Mouse (Mus musculus) ovary, adult 18-20 months (tissue): ENCODE data around the gene Rmnd1.

Source experiments
- DNase-seq: peaks from one replicate; pipeline ENCODE4 v3.0.0; 2022; ENCODE audit warnings: low spot score, mixed read lengths

Rmnd1 gene

GRCm38 (mm10) chr10:4391076-4391475, 41.1 kb downstream of the Rmnd1 start:
- no peak for DNase-seq

- no peak for DNase-seq
These were observed 41.6 kb downstream of the Rmnd1 start for GRCm38 (mm10) chr10:4390550-4390949.

DNA sequence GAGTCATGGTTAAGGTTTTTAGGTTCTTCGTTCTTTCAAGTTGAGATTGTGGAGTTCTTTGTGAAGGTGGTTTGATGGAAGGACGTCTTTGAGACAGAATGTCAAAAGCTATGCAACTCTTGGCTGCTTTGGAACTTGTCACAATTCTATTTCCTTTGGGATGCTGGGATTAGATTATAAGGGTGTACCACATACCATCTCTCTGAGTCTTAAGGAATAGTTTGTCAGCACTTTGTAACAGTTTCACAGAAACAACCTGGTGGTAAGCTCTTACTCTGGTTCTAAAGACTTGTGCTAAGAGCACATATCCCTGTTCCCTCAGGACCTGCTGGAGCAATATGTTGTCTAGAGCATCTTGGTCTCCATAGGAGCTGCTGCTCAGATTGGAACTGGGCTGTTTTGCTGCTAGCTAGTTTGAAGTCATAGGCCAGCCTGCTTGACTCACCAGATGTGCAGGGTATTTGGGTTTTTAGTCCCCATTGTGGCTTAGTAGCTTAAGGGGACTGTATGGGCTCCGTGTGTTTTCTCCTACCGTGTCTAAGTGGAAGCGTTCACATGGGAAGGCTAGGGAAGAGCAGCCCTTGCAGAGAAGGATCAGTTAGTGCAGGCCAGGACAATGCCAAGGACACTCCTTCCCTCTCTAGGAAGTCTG, 42.6 kb downstream of the Rmnd1 start:
- no peak for DNase-seq

- DNase-seq = no peak
These were observed 43.2 kb downstream of the Rmnd1 start for GRCm38 (mm10) chr10:4389036-4389435.

DNA sequence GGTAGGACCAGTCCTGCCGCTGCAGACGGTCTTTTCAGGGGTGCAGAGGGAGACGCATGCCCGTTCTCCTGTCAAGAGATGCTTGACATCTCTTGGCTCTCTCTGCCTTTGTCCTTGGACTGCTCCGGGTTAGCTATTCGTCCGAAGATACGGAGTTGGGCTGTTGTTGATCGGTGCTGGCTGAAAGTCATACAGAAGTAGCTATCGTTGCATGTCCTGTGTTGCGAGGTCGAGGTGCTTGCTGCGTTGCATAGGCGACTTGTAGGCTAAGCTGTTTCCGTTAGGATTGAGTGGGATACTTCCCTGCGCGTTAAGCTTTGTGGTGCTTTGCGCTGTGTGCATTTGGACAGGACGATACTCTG, 43.8 kb downstream of the Rmnd1 start:
- peak; percentile 34 for DNase-seq

DNA sequence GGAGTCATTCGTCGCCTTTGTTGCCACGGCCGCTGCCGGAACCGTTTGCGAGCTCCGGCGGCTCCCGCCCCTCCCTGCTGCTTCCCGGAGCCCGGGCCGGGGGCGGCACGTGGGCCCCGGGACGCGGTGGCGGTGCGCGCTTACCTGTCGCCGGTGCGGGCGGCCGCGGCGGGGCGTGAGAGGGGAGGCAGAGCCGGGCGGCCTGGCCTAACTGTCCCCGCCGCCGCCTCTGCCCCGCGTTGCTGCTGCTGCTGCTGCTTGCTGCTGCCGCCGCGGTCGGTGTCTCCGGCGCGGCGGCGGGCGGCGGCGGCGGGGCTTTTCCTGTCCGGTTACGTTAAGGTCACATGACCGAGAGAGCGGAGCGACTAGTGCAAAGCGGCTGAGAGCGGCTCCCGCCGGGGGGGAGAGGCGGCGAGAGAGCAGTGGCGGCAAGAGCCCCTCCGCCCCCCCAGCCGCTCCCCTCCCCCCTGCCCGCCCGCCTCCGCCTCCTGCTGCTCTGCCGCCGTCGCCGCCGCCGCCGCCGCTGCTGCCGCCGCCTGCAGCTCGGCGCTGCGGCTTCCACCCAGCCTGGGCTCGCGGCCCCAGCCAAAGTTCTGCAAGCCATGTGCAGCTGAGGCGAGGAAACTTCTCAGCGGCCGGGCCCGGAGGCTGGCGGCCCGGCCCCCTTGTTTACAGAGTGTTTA, 44.3 kb downstream of the Rmnd1 start, which contains the start of gene Zbtb2:
Gene Zbtb2, minus strand, starts transcription at position 408 of the 683 bp plus-strand sequence.
- DNase-seq = peak; percentile 54

- peak; percentile 94 for DNase-seq
These were observed 45.3 kb downstream of the Rmnd1 start for GRCm38 (mm10) chr10:4386609-4387591.

- DNase-seq = no peak
These were observed 47.9 kb downstream of the Rmnd1 start for GRCm38 (mm10) chr10:4384244-4384643.

DNA sequence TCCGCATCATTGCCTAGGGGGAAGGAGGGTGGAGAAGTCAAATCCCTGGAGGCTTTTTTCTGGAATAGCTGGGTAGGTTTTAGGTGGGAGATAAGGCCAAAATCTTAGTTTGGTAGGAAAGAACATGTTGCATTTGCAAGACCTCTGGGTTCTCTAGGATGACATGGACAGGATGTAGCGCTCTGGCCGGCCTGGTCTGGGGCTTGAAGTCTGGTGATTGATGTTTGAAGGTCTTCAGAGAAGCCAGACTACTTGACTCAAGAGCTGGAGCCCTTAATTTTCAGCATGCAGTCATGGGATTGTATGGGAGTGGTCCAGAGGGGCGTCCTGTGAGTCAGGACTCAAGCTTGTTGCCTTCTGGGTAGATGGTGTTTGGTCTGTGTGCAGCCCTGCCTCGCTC, 51.4 kb downstream of the Rmnd1 start:
- no peak for DNase-seq

GRCm38 (mm10) chr10:4376931-4377330, 55.3 kb downstream of the Rmnd1 start:
- DNase-seq = no peak

GRCm38 (mm10) chr10:4376461-4376860, 55.7 kb downstream of the Rmnd1 start:
- no peak for DNase-seq

DNA sequence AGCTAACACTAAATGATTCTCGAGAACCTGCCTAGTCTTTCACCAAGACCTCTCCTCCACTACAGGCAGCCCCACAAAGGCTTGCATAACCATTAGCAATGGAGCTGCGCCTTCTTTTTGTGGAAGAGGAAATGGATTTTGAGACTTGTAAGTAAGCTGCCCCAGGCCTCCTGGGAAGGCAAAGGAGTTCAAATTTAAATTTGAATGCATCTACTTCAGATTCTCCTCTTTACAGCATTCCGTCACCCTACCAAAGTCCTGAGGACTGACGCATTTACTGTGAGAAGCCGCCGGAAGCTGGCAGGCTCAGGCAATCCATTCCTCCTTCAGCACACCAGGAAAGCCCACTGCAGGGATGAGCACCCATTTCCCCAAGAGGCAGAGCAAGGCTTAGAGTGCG, 56.9 kb downstream of the Rmnd1 start:
- DNase-seq = no peak

DNA sequence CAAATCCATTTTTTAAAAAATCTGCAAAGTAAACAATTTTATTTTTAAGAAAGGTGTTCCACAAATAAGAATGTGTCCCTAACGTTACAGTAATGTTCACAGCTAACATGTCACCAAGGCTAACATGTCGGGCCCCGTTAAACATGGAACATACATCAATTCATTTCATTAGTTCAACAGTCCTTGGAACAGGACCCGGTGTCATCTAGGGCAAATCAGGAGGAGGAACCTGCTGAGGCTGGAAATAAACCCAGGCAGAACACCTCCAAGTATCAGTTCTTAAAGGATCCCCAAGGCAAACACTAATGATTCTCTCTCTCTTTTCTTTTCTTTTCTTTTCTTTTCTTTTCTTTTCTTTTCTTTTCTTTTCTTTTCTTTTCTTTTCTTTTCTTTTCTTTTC, 57.5 kb downstream of the Rmnd1 start:
- no peak for DNase-seq

- no peak for DNase-seq
These were observed 57.9 kb downstream of the Rmnd1 start for GRCm38 (mm10) chr10:4374239-4374638.

DNA sequence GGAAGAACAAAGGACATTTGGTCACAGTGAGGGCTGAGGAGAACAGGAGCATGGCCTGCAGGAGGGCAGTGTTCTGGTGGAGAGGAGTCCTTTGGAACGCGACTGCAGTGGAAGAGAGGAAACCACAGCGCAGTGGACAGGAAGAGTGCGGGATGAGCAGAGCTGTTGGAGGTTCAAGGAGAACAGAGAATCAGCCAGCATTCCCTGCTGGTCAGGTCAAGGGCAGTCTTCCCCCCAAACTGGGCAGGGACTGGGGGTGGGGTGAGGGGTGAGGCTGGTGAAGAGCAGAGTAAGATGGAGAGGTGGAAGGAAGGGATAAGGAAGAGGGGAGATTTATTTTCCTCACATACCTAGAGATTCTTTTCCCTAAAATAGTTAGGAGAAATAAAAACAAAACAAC, 58.6 kb downstream of the Rmnd1 start:
- DNase-seq = no peak

DNA sequence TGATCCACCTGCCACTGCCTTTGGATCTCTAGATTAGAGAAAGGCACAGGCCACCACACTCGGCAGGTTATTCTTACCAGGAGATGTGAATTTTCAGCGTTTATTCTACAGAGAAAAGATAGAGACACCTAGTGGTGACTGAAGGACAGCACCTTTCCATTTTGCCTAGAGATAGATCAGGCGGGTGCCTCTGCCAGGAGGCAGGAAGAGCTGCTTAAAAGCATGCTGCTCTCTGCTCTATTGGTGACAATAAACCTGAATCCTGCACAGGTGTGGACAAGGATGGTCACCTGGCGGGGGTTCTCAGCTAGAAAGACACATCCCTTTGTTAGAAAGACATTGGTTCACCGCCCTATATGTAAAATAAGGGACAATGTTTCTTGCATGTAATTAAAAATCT, 60.2 kb downstream of the Rmnd1 start:
- DNase-seq = no peak

DNA sequence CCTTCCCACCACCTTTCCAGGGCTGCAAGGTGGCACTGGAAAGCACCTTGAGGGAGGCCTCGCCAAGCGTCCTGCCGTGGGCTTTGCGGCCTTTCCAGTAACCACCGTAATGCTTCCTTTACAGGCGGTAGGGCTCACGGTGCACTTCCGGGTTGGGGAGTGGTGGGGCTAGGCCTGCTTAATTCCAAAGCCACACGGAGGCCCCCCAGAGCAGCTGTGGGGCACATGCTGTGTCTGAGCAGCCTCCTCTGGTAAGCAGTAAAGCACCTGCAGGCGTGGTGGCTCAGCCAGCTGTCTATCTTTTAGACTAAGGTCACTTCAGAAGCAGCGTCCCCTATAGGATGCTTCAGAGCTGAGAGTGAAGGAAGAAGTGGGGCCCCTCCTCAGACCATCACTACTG, 62.1 kb downstream of the Rmnd1 start:
- no peak for DNase-seq

DNA sequence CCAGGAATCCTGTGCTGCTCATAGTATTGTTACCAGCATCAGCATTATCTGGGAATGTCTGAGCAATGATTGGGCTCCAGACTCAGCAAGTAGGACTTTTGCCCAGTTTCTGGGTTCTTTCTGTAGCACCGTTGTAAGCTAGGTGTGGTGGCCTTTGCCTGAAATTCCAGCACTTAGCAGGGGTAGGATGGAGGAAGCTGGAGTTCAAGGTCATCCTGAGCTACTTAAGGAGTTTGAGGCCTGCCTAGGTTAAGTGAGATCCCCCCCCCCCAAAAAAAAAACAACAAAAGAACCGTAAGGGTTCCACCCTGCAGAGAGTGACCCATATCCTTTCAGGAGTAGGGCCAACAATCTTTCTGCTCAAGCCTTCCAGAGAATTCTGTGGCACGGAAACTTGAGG, 67.6 kb downstream of the Rmnd1 start:
- no peak for DNase-seq

DNA sequence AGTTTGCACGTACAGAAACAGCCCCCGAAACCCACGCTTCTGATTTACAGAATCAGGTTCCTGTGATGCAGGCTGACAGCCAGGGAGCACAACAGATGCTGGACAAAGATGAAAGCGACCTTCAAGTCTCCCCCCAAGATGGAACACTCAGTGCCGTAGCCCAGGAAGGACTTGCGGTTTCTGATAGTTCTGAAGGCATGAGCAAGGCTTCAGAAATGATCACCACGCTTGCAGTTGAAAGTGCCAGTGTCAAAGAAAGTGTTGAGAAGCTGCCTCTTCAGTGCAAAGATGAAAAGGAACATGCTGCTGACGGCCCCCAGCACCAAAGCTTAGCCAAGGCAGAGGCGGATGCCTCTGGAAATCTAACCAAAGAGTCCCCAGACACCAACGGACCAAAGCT, 74.8 kb downstream of the Rmnd1 start:
- DNase-seq = no peak

GRCm38 (mm10) chr10:4356640-4357039, 75.5 kb downstream of the Rmnd1 start:
- no peak for DNase-seq

- DNase-seq = no peak
These were observed 76.2 kb downstream of the Rmnd1 start for GRCm38 (mm10) chr10:4355882-4356451.
